Mouse (Mus musculus): ENCODE measurements at regions not wholly inside any gene's neighbourhood (a gene's known extent, or its start where the extent isn't known, plus 50 kb on each side); places are given as distances from the start of the nearest gene placed in this dataset.

- DNase-seq, result peak; percentile 7
Measured at GRCm38 (mm10) chr12:42987018-42987606, 1223.0 kb downstream of the Dnajb9 start.

- DNase-seq, result no peak
Measured at GRCm38 (mm10) chr12:42986505-42986904, 1223.6 kb downstream of the Dnajb9 start.

- no peak for DNase-seq
Measured at GRCm38 (mm10) chr12:42986096-42986495, 1224.0 kb downstream of the Dnajb9 start.

- DNase-seq, result no peak
Measured at GRCm38 (mm10) chr12:42978828-42979227, 1231.3 kb downstream of the Dnajb9 start.

- no peak for DNase-seq
Measured at GRCm38 (mm10) chr12:42972766-42973165, 1237.4 kb downstream of the Dnajb9 start.

- no peak for DNase-seq
Measured at GRCm38 (mm10) chr12:42961535-42961934, 1248.6 kb downstream of the Dnajb9 start.

- no peak for DNase-seq
Measured at GRCm38 (mm10) chr12:42947961-42948360, 1262.2 kb downstream of the Dnajb9 start.

- DNase-seq, result no peak
Measured at GRCm38 (mm10) chr12:42914374-42914773, 1295.8 kb downstream of the Dnajb9 start.
